Mouse (Mus musculus) testis, postnatal 14 days (tissue): ENCODE measurements around the gene Lrr1.

Experiments used
- DNase-seq: peaks from one replicate; pipeline ENCODE4 v3.0.0; 2021; ENCODE audit warnings: low spot score

The Lrr1 gene

DNA sequence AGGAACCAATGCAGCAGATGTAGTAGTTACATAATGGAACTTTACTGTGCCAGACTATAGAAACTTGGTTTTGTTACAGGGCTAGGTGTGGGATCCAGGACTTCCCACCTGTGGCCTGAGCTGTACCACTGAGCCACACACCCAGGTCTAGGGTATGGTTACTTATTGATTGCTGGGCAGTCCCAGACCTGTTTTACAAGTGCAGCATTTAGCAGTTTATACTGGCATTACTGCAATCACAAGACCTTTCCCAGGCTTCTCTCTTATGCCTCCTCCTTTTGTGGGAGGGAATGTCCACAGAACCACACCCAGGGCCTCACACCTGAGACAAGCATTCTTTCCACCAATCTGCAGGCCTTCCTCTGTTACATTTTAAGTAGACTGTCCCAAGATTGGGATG, 30.4 kb downstream of the Lrr1 start:
- no peak for DNase-seq

DNA sequence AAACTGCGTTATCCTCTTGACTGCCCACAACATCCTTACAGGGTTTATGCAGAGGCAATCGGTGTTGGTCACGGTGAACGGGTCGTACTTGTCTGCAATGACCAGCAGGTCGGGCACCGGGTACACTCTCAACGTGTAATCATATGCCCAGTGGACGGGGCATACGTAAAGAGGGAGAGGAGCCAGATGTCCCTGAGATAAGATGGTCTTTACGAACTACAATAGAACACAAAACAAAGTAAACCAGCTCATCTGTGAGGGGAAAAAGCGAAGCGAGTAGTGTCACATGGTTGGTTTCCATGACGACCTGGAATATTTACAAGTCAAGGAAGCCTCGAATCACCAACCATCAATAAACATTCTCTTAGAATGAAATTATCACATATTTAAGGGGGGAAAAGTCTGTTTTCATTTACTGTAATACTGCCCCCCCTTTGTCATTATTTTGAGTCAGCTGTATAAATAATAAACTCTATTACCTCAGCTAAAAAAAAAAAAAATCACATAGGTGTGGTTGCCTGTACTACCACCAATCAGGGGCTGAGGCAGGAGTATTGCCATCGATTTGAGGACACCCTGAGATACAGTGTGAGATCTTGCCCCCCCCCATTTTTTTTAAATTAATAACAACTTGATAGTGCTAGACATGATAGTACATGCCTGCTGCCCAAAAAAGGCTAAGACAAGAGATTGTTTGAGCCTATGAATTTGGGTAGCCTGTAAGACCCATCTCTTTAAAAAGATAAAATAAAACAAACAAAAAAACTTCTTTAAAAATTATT, 35.6 kb downstream of the Lrr1 start, which contains the start of gene Gm49384:
Gm49384 (minus strand) TSS at position 216 of the 782 bp plus-strand sequence.
- DNase-seq = no peak

DNA sequence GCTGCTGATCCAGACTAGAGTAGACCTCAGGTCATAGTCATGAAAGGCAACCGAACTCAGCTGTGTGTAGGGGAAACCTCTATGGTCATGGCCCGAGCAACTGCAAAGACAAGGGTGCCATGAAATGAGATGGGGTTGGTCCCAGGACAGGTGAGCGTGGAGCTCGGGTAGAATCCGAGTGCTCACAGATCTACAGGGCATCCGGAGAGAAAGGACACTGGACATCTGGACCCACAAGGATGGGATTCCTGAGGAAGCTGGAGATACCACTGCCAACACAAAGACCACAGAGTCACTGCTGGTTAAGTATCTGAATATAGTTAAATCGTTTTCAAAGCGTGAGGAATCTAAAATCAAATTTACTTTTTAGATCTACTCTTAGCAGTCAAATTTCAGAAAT, 38.8 kb downstream of the Lrr1 start:
- no peak for DNase-seq

DNA sequence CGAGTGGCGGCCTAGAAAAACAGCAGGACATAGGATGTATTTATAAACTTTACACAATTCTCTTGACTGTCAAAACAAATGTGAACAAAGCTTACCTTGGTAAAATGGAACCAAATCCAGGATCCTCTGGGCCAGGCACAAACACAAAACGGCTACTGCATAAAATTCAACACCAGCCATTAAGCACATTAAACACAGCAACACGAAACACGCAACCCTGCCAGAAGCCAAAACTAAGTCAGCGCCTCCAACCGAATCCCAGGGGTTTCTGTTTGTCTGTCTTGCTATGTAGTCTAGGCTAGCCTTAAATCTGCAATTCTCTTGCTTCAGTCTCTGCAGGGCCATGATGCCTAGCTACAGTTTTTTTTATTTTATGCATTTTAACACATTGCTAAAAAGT, 39.3 kb downstream of the Lrr1 start:
- no peak for DNase-seq

DNA sequence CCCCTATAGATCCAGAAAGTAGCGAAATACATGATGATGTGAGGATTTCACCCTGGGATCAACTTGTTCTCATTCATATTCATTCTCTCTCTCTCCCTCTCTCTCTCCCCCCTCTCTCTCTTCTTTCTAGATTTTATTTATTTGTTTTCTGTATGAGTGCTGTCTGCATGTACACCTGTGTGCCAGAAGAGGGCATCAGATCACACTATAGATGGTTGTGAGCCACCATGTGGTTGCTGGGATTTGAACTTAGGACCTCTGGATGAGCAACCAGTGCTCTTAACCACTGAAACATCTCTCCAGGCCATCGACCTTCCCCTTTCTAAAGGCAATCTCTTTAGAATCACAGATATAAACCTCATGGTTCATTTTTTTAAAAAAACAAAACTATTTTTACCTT, 39.9 kb downstream of the Lrr1 start:
- no peak for DNase-seq

- DNase-seq = no peak
Measured at GRCm38 (mm10) chr12:69210056-69210979, 41.7 kb downstream of the Lrr1 start.

DNA sequence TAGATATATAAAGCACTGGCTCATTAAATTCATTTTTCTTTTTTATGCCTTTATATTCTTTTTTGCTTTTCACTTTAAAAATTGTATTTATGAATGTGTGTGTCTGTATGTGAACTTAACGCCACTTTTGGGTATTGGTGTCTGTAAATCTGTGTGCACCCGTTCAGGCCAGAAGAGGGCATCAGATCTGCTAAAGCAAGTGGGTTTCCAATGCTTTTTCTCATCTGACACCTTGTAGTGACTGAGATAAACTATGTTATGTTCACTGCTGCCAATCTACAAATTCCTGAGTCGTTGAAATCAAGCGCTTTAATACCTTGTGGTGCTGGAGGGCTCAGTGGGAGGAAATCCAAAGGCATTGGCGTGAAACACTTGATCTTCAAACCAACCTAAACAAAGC, 42.4 kb downstream of the Lrr1 start:
- DNase-seq = no peak

DNA sequence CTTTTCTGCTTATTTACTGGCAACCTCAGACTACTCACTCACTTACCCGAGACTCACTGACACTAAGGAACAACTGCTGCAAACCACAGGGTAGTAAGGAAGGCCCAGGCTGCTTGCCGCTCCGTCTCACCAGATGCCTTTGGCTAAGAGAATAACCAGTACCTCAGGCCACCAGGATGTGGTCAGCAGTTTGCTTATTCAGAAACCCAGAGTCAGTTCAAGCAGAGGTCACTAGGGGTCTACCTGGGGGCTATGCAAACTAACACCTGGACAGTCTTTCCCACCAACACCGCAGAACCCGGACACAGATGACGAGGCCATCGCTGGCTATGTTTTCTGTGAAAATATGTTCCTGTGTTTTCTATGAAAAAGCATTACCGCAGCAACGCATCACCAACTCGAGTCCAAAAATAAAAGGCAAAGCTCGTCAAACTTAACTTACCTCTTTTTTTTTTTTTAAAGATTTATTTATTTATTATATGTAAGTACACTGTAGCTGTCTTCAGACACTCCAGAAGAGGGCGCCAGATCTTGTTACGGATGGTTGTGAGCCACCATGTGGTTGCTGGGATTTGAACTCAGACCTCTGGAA, 44.7 kb downstream of the Lrr1 start:
- DNase-seq = no peak

- no peak for DNase-seq
Measured at GRCm38 (mm10) chr12:69214393-69214792, 45.8 kb downstream of the Lrr1 start.

DNA sequence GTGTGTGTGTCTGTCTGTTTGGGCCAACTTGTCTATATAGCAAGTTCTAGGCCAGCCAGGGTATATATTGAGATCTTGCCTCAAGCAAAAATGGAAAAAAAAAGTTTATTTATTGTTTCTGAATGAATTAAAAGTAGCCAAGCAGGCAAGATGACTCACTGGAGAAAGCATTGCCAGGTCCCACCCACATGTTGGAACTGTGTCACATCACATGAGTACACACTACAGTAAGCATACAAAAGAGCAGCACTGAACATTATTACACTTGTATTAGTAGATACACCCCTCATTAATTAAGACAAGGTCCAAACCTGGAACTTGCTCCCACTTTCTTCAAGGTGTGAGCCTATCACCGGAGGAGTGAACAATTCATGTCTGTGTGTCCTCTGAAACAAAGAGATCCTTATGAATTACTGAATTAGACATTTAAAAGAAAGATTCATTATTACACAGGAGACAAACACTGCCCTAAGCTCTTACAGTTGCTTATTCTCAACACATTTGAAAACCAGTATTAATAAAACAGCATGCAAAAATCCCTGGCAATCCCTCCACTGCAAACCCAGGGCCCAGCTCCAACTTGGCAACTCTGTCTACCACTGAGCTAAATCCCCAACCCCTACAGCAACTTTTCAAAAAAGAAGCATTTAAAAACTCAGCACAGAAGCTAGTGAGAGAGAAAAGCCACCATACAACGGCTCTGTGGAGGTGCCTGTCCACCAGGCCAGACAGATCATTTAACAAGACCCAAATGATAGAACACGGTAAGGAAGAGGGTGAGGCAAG, 46.6 kb downstream of the Lrr1 start:
- DNase-seq = no peak

GRCm38 (mm10) chr12:69216587-69216986, 48.0 kb downstream of the Lrr1 start:
- no peak for DNase-seq

- no peak for DNase-seq
Measured at GRCm38 (mm10) chr12:69220613-69221277, 52.1 kb downstream of the Lrr1 start.

DNA sequence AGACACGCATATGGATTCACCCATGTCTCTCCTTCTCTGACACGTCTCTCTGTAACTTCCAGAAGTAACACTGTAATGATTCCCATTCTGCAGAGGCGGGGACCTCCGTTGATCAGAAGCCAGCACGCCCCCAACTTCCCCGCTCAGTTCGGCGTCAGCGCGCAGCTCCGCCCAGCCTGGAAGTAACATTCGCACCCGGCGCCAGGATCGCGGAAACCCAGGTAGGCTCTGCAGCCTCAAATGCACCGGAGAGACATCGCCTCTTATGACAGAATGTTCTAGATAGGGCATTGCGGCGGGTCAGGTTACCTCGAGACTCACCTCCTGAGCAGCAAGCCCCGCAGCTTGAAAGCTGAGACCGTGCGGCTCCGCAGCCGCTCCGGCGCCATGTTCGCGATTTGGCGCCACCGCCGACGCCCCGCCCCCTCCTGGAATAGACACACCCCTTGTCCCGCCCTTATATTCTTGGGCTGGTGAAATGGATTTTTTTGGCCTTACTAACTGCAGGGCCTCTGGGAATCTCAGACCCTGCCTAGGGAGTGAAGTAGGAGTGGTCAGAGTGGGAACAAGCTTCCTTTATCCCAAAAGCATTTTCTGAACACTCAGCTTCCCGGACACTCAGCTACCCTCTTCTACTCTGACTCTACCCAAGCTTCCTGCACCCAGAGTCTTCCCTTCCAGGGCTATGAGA, 59.3 kb downstream of the Lrr1 start, which contains the start of gene Pole2:
Pole2 (minus strand) TSS at position 420 of the 691 bp plus-strand sequence.
- peak; percentile 86 for DNase-seq
